Mouse (Mus musculus) kidney, postnatal 0 days (tissue): ENCODE results near the gene Pxk. TPM values are rescaled to one million over a fixed set of nuclear protein-coding genes. Genes with fewer than 3 reads are reported as not detected.

ENCODE experiments used
- ATAC-seq: fragments of 200-750 bp; cut with Nextera tagmentation; replicated peaks from 2 replicates; pipeline ENCODE4 v1.8.0; 2017; ENCODE audit warnings: low read depth, moderate number of reproducible peaks, moderate TSS enrichment, moderate library complexity; ENCODE audit not compliant: low FRiP score
- DNase-seq: peaks from one replicate; pipeline ENCODE4 v3.0.0-alpha.2; 2016; ENCODE audit warnings: low spot score
- H3K27ac ChIP-seq: fragments of 300-500 bp; sonication (generic); 2 replicates; pipeline ENCODE4 v1.5.1; 2014; ENCODE audit warnings: mild to moderate bottlenecking
- H3K27me3 ChIP-seq: fragments of 300-500 bp; sonication (generic); 2 replicates; pipeline ENCODE4 v1.6.1; 2014; ENCODE audit warnings: low read length, mixed read lengths; ENCODE audit not compliant: insufficient read depth
- H3K36me3 ChIP-seq: fragments of 300-500 bp; sonication (generic); 2 replicates; pipeline ENCODE4 v1.6.1; 2014; ENCODE audit warnings: low read length, mixed read lengths; ENCODE audit not compliant: insufficient read depth
- H3K4me1 ChIP-seq: fragments of 300-500 bp; sonication (generic); replicated peaks from 2 replicates; pipeline ENCODE4 v1.6.1; 2014; ENCODE audit warnings: antibody characterized with exemption, low read length, mixed read lengths; ENCODE audit not compliant: insufficient read depth
- H3K4me2 ChIP-seq: fragments of 300-500 bp; sonication (generic); 2 replicates; pipeline ENCODE4 v1.6.1; 2014; ENCODE audit warnings: mild to moderate bottlenecking, low read length, moderate library complexity, mixed read lengths
- H3K4me3 ChIP-seq: fragments of 300-500 bp; sonication (generic); replicated peaks from 2 replicates; pipeline ENCODE4 v1.5.1; 2014; ENCODE audit warnings: low read depth, low read length
- H3K9ac ChIP-seq: fragments of 300-500 bp; sonication (generic); 2 replicates; pipeline ENCODE4 v1.6.1; 2014; ENCODE audit warnings: low read depth, low read length
- H3K9me3 ChIP-seq: fragments of 300-500 bp; sonication (generic); replicated peaks from 2 replicates; pipeline ENCODE4 v1.6.1; 2016; ENCODE audit warnings: low read length, inconsistent platforms, mixed read lengths
- CTCF ChIP-seq: IDR thresholded peaks from 2 replicates; pipeline ENCODE4 v1.5.1; 2016; ENCODE audit warnings: antibody characterized with exemption, low read depth, mild to moderate bottlenecking, moderate library complexity
- WGBS: fragments of 180-500 bp; shearing (Covaris S2); extraction: QIAGEN DNeasy Blood & Tissue Kit; methylation state at CpG from one replicate; pipeline ENCODE4 v1.1.7; 2014; 5-methylcytosine and 5-hydroxymethylcytosine counted together
- polyA plus RNA-seq: library from polyadenylated mRNA; unstranded; fragments of >200 nt; fragmentation: Nextera tagmentation; extraction: Ambion mirVana; gene quantifications from 2 replicates; pipeline ENCODE4 v1.2.1, GENCODE M21; 2015

Gene Pxk
- polyA plus RNA-seq, 1 experiment from 2014 or later, result 39.4 TPM

DNA sequence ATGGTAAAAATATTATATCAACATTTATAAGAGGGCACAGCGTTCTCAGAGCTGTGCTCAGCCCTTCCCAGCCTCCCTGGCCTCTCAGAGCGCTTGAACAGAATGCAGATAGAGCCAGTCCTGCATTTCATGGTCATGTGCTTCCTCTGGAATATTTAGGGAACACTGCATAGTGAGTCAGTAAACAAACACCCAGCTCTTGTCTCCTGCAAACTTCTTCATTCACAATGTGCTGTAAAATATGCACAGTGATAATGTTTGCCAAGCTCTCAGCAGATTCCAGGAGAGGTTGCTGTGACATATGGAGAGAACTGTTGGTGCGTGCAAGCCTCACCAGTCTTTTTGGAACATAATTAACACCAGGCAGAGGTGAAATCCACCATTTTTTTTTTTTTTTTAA lies 37.1 kb downstream of the Pxk start:
- DNase-seq (peak; percentile 37), ATAC-seq (no peak)
- H3K9ac ChIP-seq, result no peak overlapping the region
- H3K9me3 ChIP-seq, result no peaks in the 10 kb centered on the region
- no peak overlapping the region for H3K4me2 ChIP-seq
- WGBS, result 70% methylated on average over 3 of the region's 3 CpGs
- H3K4me3 ChIP-seq, result no peak overlapping the region
- H3K36me3 ChIP-seq, result peaks cover 26% of the 10 kb centered on the region
- TF ChIP-seq CTCF, result no peak
- H3K27ac ChIP-seq, result peak overlapping the region; percentile 19; the same call in 1 of the 2 replicates
- no peaks in the 10 kb centered on the region for H3K27me3 ChIP-seq
- no peaks in the 10 kb centered on the region for H3K4me1 ChIP-seq

DNA sequence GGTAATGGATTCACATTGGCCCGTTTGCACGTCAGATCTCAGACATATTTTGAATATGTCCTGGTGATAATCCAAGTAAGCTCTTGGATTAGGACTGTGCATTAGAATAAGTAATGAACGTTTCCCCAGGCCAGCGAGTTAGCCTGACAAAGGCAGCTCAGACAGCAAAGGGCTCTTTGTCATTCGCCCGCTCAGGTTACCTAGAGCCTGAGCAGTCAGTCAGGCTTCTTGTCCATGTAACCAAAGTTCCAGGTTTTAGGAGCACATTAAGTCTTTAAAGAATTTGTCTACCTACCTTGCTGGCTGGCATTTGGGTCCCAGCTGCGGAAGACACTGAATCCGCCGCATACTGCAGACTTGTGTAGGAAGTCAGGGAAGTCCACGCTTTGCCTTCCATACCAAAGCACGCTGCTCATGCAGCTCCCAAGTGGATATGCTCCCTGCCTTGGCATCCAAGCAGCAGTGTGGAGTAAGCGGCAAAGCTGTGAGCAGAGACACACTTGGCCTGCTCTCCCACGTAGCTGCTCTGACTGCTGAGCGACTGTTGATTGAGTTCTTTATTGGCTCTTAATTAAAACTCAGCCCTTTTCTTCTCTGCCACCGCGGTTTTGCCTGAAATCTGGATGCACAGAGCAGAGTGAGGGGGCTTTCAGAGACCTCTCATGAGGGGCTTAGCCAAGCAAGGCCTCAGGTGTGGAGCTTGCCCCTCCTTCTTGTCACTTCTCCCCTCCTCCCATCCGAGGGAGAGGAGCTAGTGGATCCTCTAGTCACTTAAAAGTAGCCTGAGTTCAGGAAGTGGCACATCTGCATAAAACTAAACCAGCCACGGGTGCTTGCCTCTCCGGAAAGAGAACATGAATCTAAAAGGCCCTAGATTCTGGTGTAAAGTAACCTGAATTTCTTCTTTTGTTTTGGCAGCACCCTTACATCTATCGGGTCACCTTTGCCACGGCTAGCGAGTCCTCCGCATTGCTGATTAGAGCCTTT lies 42.0 kb downstream of the Pxk start:
- no peaks in the 10 kb centered on the region for H3K4me1 ChIP-seq
- no peak for ATAC-seq
- H3K9me3 ChIP-seq, result no peaks in the 10 kb centered on the region
- H3K4me3 ChIP-seq, result no peak overlapping the region
- H3K36me3 ChIP-seq, result peaks cover 23% of the 10 kb centered on the region
- no peak overlapping the region for H3K9ac ChIP-seq
- no peak for DNase-seq
- H3K27me3 ChIP-seq, result no peaks in the 10 kb centered on the region
- no peak overlapping the region for H3K27ac ChIP-seq
- H3K4me2 ChIP-seq, result no peak overlapping the region
- 56% methylated on average over 23 of the region's 23 CpGs for WGBS
- no peak for TF ChIP-seq CTCF

DNA sequence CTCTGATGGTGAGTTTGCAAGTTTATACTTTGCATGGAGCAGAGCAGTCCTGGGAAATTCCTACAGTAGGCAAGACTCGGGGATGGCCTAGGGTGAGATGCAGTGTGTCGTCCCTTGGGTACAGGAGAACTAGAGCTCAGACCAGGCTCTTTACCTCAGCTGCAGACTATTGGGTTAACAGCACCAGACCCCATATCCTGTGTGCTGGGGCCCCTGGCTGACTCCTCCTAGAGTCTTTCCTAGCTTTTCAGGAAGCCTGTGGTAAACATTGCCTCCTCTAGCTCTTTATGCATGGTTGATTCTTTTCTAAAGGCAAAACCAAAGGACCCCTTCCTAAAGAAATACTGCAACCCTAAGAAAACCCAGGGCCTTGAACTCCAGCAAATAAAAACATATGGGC lies 43.1 kb downstream of the Pxk start:
- ATAC-seq, result no peak
- no peak overlapping the region for H3K4me3 ChIP-seq
- peaks cover 23% of the 10 kb centered on the region for H3K36me3 ChIP-seq
- H3K9me3 ChIP-seq, result no peaks in the 10 kb centered on the region
- H3K27me3 ChIP-seq, result no peaks in the 10 kb centered on the region
- TF ChIP-seq CTCF, result no peak
- 68% methylated on average over 2 of the region's 2 CpGs for WGBS
- H3K4me2 ChIP-seq, result no peak overlapping the region
- no peaks in the 10 kb centered on the region for H3K4me1 ChIP-seq
- no peak for DNase-seq
- H3K9ac ChIP-seq, result no peak overlapping the region
- H3K27ac ChIP-seq, result no peak overlapping the region

DNA sequence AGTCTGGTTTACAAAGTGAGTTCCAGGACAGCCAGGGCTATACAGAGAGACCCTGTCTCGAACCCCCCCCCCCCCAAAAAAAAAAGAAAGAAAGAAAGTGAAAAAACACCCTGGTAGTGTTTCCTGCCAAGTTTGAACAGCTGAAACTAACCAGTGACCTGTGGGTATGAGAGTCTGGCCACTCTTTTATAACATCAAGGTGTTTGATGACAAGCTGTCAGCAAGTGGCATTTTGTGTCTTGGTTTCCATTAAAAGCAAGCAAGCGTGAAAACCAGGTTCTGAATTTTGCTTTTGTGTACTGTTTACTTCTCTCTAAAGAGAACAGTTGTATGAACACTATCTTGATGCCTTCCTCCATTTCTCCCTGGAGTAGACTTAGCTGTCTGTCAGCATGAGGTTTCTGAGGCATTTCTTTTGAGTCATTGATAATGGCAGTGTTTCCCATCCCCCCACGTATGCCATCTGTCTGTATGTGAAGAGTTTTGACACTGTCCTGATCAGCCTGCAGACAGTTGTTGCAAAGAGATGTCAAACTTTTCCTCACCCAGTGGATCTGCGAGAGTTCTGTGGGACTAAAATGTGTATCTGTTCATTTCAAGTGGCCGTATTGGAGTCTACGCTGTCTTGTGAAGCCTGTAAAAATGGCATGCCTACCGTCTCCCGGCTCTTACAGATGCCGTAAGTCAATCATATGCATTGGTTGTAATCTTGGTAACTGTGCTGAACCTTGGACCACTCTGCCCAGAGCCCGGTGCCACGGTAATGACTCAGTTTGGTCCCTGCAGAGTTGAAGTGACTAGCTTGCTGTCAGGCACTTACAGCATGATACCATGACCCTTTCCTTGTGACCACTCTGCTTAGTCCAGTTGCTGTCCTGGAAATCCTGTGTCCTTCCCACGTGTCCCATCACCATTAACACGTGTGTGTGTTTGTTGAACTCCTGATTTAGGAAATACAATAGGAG lies 47.9 kb downstream of the Pxk start:
- 86% methylated on average over 13 of the region's 13 CpGs for WGBS
- H3K36me3 ChIP-seq, result peaks cover 19% of the 10 kb centered on the region
- no peak overlapping the region for H3K9ac ChIP-seq

DNA sequence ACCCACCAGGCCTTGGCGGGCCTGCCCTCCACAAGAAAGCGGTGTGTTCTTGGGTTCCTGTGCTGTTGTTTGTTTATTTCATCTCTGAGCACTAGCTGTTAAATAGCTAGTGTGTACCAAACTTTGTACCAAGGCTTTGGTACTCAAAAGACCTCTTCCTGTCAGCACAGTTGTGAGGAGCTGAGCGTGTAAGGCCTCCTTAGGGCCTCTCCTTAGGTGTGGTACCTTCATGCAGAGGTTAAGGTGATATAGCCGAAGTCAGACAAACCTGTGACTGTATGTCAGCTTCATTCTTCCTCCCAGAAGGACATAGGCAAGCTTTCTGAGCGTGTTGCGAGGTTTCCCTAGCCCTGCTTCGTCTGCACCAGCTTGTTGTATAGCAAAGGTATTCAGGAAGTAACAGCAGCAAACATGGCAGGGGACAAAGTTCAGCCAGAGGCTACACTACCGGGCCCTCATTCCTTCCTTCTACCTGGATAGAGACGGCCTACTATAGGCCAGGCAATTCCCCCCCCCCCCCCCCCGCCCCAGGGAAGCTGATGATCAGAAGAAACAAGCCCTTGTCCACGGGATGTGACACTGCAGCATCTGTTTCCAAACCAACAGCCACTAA lies 48.7 kb downstream of the Pxk start:
- Histone ChIP-seq H3K9me3 (no peaks in the 10 kb centered on the region), H3K4me1 (no peaks in the 10 kb centered on the region), H3K27ac (no peak overlapping the region), H3K4me3 (no peak overlapping the region), H3K4me2 (no peak overlapping the region), H3K36me3 (peaks cover 26% of the 10 kb centered on the region), H3K27me3 (no peaks in the 10 kb centered on the region), H3K9ac (no peak overlapping the region)
- 85% methylated on average over 11 of the region's 11 CpGs for WGBS
- ATAC-seq, result no peak
- DNase-seq, result no peak
- TF ChIP-seq CTCF, result no peak

More for the DNA sequence above, 47.9 kb downstream of the Pxk start:
- Histone ChIP-seq H3K9me3 (no peaks in the 10 kb centered on the region), H3K4me2 (no peak overlapping the region), H3K27me3 (no peaks in the 10 kb centered on the region), H3K27ac (no peak overlapping the region), H3K4me3 (no peak overlapping the region), H3K4me1 (no peaks in the 10 kb centered on the region)
- ATAC-seq (no peak), DNase-seq (no peak)
- TF ChIP-seq CTCF, result no peak

DNA sequence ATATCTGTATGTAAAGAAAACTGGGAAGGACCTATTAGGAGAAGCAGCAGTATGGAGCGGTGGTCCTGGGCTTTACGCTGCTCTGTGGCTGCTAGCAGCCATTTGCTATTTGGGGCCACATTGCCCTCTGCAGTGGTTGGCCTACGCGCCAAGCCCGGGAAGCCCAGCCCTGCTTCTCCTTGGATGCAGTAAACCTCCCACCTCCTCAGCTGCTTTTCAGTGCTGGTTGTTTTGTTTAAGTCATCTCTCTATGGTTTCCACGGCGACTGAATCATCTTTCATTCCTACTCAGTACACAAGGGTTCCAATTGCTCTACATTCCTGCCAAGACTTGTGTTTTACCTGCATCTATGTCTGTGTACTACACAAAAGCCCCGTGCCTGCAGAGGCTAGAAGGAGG lies 50.8 kb downstream of the Pxk start:
- peaks cover 35% of the 10 kb centered on the region for H3K36me3 ChIP-seq
- H3K9me3 ChIP-seq, result no peaks in the 10 kb centered on the region
- no peak for ATAC-seq
- WGBS, result 83% methylated on average over 8 of the region's 8 CpGs
- H3K4me3 ChIP-seq, result no peak overlapping the region
- no peak for TF ChIP-seq CTCF
- H3K27me3 ChIP-seq, result no peaks in the 10 kb centered on the region
- H3K4me1 ChIP-seq, result no peaks in the 10 kb centered on the region
- H3K27ac ChIP-seq, result no peak overlapping the region
- no peak overlapping the region for H3K4me2 ChIP-seq
- DNase-seq, result no peak
- H3K9ac ChIP-seq, result no peak overlapping the region
